Mouse (Mus musculus) 416B (cell line): Measurements from ENCODE around the gene Nudcd3.

ENCODE experiments used
- DNase-seq: peaks from one replicate; pipeline ENCODE4 v3.0.0; 2011; ENCODE audit warnings: low read depth

The Nudcd3 gene

DNA sequence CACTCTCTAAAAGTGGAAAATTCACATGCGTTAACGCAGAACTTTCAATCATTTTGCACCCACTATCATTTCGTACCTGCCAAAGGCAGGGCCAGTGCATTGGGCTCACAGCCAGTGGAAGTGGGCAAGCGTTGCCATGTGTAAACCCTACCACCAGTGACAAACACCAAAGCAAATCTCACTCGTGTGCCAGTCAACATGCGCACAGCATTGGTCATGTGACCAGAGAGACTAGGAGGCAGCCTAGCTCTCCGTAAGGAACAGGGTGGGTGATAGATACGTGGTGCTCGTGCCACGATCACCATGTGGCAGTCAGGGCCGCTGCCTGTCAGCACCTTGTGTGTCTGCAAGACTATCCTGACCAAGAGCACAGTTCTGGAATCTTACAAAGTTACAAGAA is 137.9 kb downstream of the Nudcd3 start:
- DNase-seq: no peak

DNA sequence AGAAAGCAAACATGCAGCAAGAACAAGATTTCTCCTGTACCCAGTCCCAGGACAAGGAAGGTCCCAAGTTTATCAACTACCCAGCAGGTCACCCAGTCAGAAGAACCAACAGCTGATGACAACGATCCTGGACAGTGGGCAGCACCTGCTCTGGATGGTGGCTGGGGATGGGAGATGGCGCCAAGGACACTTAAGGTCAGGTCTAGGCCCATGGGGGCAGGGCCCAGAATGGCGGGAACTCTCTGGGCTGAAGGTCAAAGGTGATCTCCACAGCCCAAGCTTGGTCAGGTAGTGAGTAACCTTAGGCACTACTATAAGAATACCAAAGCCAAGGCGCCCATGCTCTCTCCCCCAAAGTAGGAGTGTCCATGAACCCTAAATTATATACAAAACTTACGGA is 138.3 kb downstream of the Nudcd3 start:
- DNase-seq: no peak

DNA sequence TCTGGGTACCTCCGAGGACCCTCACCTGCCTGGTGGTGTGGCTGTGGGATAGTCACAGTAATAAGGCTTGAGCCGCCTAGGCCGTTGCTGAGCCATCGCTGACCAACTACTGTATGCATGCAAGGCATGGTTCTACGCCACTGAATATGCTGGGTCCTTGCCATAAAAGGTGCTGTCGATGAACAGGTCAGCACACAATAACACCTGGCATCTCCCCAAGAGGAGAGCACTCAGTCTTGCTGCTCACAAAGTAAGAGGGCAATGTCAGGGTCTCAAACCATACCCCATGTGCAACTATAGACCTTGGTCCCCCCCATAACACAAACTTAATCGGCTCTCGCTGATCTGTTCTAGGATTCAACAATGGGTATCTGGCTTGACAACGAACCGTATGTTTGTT is 141.1 kb downstream of the Nudcd3 start:
- DNase-seq: no peak
